Mouse (Mus musculus): Measurements from ENCODE around the gene Gm13695.
"Not testable (repeated sequence)": the region's sequence is repeated elsewhere in the genome, so short reads cannot be mapped to it uniquely, and the experiment has no call there.

The Gm13695 gene

DNA sequence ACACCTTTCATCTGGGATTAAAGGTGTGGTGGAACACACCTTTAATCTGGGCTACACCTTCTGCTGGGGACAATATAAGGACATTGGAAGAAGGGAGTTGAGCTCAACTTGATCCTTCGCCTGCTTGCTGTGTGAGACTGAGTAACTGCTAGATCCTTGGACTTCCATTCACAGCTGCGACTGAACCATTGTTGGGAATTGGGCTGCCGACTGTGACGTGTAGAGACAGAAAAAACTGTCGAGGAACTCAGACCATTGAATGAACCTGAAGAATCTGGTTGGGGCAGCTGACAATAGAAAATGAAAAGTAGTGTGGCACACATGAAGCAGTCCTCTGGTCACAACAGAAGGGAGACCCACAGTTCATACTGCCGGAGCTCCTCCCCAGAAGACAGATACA, at the start of gene Gm13695:
TSS of gene Gm13695 (plus strand) at position 301 of the 400 bp plus-strand sequence.
- not testable (repeated sequence) for DNase-seq (ENCODE audit: low read depth, low spot score)

DNA sequence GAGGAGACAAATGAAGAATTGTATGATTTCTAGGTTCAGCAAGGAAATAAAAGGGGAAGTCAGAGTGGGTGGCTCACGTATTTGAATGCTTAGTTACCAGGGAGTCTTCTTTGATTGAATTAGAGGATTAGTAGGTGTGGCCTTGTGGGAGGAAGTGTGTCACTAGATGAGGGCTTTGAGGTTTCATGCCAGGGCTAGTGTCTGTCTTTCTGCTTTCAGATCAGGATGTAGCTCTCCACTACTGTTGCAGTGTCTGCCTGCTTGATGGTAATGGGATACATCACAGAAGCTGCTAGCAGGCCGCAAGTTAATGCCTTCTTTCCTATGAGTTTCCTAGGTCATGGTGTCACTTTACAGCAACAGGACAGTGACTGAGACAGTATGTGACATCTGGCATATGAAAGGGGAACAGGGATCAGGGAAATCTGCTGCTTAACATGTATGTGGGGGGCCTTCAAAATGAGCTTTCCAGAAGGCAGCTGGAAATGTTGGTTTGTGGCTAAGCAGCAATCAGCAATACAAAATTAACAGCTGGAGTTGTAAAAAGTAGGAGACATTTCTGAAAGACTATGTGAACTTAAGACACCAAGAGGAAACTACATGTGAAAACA, 37.5 kb upstream of the Gm13695 start:
- DNase-seq (ENCODE audit: low read depth, low spot score) = no peak

DNA sequence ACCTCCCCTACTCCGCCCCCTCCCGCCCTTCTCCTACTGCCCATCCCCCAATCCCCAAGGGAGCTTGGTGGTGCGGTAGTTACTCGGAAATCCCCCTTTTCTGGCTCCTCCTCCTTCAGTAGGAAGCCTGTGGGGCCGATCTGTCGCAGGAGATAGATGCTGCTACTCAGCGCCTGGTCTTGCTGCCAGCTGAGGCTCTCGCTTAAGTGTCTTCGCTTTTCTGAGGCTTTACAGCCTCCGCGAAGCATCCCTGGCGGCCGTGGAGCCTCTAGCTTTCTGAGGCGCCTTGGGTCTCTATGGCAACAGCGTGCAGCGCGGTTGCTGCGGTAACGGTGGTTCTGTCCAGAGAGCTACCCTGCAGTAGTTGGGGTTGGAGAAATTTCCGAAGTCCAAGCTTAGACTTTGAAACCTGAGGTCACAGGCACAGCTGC, 26.2 kb upstream of the Gm13695 start, which contains the start of gene Zswim2:
TSS of gene Zswim2 (minus strand) at position 298 of the 431 bp plus-strand sequence.
- DNase-seq (ENCODE audit: low read depth, low spot score) = peak; percentile 59

DNA sequence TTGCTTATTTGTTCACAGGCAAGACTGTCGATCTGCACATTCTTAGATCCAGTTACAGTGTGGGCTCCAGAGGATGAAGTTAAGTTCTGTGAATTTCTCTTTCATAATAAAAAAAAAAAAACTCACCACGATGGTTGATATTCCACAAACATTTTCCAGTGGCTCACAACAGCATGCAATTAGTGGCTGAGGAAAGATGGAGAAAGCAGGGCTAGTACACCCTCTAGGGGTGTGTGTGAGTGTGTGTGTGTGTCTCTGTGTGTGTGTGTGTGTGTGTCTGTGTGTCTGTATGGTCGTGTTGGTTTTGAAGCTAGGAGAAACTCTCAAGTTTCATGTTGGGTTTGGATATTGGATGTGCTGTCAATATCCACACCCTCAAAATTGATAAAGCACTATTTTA, 25.7 kb upstream of the Gm13695 start:
- no peak for DNase-seq (ENCODE audit: low read depth, low spot score)

DNA sequence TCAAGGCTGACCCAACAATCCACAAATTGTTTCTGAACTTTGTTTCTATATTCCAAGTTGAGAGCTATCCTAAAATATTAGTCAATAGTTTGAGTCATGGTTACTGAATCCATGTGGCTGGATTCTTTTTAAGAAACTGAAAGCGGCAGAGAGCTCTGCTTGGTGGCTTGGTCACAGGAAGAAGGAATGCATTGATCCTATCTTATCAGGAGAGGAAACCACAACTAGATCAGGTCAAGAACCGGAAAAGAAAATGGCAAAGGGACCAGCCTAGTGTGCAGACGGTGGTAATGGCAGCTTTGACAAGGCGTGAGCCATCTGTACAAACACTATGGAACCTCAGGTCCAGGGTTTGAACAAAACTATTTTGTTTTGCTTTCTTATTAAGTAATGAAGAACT, 25.3 kb upstream of the Gm13695 start:
- DNase-seq (ENCODE audit: low read depth, low spot score) = no peak

DNA sequence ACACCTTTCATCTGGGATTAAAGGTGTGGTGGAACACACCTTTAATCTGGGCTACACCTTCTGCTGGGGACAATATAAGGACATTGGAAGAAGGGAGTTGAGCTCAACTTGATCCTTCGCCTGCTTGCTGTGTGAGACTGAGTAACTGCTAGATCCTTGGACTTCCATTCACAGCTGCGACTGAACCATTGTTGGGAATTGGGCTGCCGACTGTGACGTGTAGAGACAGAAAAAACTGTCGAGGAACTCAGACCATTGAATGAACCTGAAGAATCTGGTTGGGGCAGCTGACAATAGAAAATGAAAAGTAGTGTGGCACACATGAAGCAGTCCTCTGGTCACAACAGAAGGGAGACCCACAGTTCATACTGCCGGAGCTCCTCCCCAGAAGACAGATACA, 11.7 kb upstream of the Gm13695 start, which contains the start of gene Gm13698:
TSS of gene Gm13698 (plus strand) at position 301 of the 400 bp plus-strand sequence.
- not testable (repeated sequence) for DNase-seq (ENCODE audit: low read depth, low spot score)

DNA sequence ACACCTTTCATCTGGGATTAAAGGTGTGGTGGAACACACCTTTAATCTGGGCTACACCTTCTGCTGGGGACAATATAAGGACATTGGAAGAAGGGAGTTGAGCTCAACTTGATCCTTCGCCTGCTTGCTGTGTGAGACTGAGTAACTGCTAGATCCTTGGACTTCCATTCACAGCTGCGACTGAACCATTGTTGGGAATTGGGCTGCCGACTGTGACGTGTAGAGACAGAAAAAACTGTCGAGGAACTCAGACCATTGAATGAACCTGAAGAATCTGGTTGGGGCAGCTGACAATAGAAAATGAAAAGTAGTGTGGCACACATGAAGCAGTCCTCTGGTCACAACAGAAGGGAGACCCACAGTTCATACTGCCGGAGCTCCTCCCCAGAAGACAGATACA, 5.9 kb upstream of the Gm13695 start, which contains the start of gene Gm13693:
TSS of gene Gm13693 (plus strand) at position 301 of the 400 bp plus-strand sequence.
- DNase-seq (ENCODE audit: low read depth, low spot score) = not testable (repeated sequence)

DNA sequence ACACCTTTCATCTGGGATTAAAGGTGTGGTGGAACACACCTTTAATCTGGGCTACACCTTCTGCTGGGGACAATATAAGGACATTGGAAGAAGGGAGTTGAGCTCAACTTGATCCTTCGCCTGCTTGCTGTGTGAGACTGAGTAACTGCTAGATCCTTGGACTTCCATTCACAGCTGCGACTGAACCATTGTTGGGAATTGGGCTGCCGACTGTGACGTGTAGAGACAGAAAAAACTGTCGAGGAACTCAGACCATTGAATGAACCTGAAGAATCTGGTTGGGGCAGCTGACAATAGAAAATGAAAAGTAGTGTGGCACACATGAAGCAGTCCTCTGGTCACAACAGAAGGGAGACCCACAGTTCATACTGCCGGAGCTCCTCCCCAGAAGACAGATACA, 5.7 kb downstream of the Gm13695 start, which contains the start of gene Gm13696:
TSS of gene Gm13696 (plus strand) at position 301 of the 400 bp plus-strand sequence.
- not testable (repeated sequence) for DNase-seq (ENCODE audit: low read depth, low spot score)

DNA sequence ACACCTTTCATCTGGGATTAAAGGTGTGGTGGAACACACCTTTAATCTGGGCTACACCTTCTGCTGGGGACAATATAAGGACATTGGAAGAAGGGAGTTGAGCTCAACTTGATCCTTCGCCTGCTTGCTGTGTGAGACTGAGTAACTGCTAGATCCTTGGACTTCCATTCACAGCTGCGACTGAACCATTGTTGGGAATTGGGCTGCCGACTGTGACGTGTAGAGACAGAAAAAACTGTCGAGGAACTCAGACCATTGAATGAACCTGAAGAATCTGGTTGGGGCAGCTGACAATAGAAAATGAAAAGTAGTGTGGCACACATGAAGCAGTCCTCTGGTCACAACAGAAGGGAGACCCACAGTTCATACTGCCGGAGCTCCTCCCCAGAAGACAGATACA, 11.5 kb downstream of the Gm13695 start, which contains the start of gene Gm13694:
TSS of gene Gm13694 (plus strand) at position 301 of the 400 bp plus-strand sequence.
- not testable (repeated sequence) for DNase-seq (ENCODE audit: low read depth, low spot score)

DNA sequence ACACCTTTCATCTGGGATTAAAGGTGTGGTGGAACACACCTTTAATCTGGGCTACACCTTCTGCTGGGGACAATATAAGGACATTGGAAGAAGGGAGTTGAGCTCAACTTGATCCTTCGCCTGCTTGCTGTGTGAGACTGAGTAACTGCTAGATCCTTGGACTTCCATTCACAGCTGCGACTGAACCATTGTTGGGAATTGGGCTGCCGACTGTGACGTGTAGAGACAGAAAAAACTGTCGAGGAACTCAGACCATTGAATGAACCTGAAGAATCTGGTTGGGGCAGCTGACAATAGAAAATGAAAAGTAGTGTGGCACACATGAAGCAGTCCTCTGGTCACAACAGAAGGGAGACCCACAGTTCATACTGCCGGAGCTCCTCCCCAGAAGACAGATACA, 17.3 kb downstream of the Gm13695 start, which contains the start of gene Gm13697:
TSS of gene Gm13697 (plus strand) at position 301 of the 400 bp plus-strand sequence.
- DNase-seq (ENCODE audit: low read depth, low spot score) = not testable (repeated sequence)

DNA sequence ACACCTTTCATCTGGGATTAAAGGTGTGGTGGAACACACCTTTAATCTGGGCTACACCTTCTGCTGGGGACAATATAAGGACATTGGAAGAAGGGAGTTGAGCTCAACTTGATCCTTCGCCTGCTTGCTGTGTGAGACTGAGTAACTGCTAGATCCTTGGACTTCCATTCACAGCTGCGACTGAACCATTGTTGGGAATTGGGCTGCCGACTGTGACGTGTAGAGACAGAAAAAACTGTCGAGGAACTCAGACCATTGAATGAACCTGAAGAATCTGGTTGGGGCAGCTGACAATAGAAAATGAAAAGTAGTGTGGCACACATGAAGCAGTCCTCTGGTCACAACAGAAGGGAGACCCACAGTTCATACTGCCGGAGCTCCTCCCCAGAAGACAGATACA, 23.1 kb downstream of the Gm13695 start, which contains the start of gene Gm13691:
TSS of gene Gm13691 (plus strand) at position 301 of the 400 bp plus-strand sequence.
- not testable (repeated sequence) for DNase-seq (ENCODE audit: low read depth, low spot score)

DNA sequence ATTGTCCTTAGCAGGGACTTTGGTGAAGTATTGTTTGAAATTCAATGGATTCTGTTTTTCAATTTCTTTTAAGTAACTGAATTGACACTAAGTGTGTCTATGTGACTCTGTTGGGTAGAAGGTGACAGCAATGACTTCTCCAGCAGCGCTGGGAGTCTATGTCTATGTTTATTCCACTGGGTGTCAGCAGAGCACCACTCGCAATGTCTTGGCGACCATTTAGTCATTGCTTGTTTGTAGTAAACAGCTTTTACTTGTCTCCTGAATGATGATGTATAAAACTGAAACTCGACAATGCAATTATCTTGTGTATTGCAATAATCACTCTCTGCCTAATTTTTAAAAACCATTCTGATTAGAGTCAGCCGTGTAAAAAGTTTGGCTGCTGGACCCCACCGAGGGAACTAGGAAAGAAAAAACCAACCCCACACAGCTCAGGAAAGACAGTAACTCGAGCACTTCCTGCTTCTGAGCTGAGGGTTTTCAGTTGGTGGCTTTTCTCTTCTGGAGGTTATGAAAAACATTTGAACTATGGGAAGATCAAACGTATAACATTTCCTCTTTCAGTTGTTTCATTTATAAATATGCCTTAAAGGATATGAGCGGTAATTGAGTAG, 26.6 kb downstream of the Gm13695 start:
- DNase-seq (ENCODE audit: low read depth, low spot score) = not testable (repeated sequence)

DNA sequence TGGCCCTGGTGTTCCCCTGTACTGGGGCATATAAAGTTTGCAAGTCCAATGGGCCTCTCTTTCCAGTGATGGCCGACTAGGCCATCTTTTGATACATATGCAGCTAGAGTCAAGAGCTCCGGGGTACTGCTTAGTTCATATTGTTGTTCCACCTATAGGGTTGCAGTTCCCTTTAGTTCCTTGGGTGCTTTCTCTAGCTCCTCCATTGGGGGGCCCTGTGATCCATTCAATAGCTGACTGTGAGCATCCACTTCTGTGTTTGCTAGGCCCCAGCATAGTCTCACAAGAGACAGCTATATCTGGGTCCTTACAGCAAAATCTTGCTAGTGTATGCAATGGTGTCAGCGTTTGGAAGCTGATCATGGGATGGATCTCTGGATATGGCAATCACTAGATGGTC, 27.4 kb downstream of the Gm13695 start:
- DNase-seq (ENCODE audit: low read depth, low spot score) = not testable (repeated sequence)

DNA sequence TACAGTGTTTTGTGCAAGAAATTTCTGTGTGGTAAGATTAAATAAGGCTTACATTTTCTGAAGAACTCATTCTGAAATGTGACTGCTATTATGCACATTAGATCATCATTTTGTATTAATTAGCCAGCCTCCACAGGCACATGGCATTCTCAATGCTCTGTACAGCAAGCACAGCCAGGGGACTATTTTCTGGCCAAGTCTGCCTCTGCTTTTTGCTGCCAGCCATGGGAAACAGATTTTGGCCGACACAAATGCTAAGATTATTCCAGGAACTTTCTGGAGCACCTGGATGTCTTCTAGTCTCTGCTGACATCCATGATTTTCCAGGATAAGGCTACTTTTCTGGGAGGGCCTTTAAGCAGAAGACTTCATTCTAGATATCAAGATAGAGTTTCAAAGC, 41.8 kb downstream of the Gm13695 start:
- DNase-seq (ENCODE audit: low read depth, low spot score) = no peak

DNA sequence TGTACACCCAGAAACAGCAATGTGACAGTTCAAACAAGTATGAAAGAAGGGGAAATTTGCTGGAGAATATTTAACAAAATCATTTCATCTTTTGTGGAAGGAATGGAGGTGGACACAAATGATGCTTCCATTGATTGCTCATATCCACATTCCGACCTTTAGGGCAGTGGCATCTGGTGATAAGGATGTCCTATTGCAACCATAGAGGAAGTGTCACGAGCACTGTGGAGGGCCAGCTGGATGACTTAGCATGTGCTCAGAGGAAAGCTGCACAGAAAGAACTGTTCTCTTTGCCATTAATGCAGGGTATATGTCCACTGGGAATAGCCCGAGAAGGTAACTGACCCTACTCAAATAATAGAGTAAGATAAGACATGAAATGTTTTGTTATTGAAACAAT, 42.7 kb downstream of the Gm13695 start:
- DNase-seq (ENCODE audit: low read depth, low spot score) = no peak

DNA sequence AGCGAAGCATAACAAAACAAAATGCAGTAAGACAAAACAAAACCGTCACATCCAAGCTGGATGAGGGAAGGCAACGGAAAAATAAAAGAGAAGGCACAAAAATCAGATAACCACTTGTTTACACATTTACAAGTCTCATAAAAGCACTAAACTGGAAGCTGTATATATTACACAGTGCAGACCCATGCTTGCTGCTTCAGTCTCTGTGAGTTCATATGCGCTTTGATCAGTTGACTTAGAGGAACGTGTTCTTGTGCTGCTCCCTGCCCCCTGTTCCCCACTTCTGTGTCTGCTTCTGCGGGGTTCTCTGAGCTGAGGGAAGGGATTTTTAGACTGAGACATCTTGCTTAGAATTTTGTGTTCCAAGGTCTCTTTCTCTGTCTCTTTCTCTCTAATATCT, 47.5 kb downstream of the Gm13695 start:
- no peak for DNase-seq (ENCODE audit: low read depth, low spot score)

DNA sequence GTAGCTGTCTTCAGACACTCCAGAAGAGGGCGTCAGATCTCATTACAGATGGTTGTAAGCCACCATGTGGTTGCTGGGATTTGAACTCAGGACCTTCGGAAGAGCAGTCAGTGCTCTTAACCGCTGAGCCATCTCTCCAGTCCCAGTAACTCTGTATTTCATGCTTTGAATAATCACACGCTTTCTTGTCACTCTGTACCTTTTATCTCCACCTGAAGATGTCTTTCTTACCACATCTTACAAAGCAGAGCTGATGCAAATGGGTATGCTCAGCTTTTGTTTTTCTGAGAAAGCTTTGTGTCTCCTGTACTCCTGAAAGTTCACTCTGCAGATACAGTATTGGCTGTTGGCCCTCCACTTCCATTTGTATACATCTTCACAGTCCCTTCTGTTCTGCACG, 49.2 kb downstream of the Gm13695 start:
- not testable (repeated sequence) for DNase-seq (ENCODE audit: low read depth, low spot score)

DNA sequence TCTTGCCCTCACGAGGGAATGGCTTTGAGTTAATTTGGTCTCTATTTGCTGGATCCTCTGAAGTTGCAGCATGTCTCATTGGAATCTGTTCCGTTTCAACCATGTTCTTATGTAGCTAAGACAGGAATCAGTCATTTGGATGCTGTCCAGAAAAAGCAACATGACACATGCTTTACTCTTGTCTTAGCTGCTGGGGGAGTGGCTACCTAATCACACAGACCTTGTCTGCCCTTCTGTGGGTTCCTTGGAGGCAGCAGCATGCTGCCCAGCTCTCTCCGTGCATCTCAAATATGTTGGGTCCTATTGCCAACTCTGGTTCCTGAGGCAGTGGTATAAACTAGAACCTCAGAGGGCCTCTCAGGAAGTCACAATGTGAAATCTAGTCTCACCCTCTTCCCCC, 51.2 kb downstream of the Gm13695 start:
- DNase-seq (ENCODE audit: low read depth, low spot score) = no peak

All from embryo, embryonic 11.5 days (tissue).